Comparison of ENCODE assay signal across 9 mouse cellular contexts in the genomic region with DNA sequence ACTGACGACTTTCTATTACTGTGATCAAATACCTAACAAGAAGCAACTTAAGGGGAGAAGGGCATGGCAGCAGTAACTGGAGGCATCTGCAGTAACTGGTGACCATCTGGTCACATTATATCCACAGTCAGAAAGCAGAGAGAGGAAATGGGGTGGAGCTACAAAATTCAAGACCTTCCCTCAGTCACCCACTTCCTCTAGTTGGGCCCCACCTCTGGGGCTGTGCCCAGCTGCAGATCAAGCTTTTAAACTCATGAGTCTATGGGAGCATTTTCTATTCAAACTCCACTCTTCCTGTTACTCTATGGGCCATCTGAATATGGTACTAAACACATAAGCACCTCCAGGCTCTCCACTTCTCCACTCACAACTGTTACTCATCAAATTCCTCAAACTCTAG. TPM values are rescaled to one million over a fixed set of nuclear protein-coding genes. Genes with fewer than 3 reads are reported as not detected.
DNase-seq lines count a peak whose midpoint lies in the region; ATAC-seq and TF ChIP-seq lines count a peak whose summit lies in the region.
"Had no signal": no experiment of that assay in that cellular context is flagged by ENCODE, and none has a peak within 500 bp of the region (broad histone marks: within the 10 kb centered on the region; RNA-seq: fewer than 3 reads in every experiment).

No protein-coding gene starts in this region.

- peaks cover 48% of the 10 kb centered on the region for H3K4me1 ChIP-seq in heart, embryonic 15.5 days (replicated peaks)
- H3K4me1 ChIP-seq in brown adipose tissue, adult 24 weeks (ENCODE audit: control insufficient read depth, insufficient read depth, insufficient read length, low read length): peaks cover 22% of the 10 kb centered on the region
- peaks cover 67% of the 10 kb centered on the region for H3K4me1 ChIP-seq in hindbrain, embryonic 13.5 days (replicated peaks)
- peaks cover 54% of the 10 kb centered on the region for H3K4me1 ChIP-seq in midbrain, embryonic 14.5 days (ENCODE audit: control insufficient read depth, insufficient read depth, low read length)

- H3K27me3 ChIP-seq in heart, embryonic 15.5 days: no peaks in the 10 kb centered on the region
- no peaks in the 10 kb centered on the region for H3K27me3 ChIP-seq in hindbrain, embryonic 13.5 days
- H3K27me3 ChIP-seq in midbrain, embryonic 14.5 days (ENCODE audit: control insufficient read depth, insufficient read depth, low read length): no peaks in the 10 kb centered on the region

- H3K9ac ChIP-seq in heart, embryonic 15.5 days: no peak overlapping the region
- peak overlapping the region; percentile 49 for H3K9ac ChIP-seq in hindbrain, embryonic 13.5 days
- H3K9ac ChIP-seq in midbrain, embryonic 14.5 days (replicated peaks; ENCODE audit: low read length): peak overlapping the region; percentile 27; the same call in 1 of the 2 replicates

- no peak for DNase-seq in heart, postnatal 10 days
- no peak for DNase-seq in midbrain, embryonic 14.5 days
- no peak for DNase-seq in layer of hippocampus, postnatal 10 days (ENCODE audit: low spot score in 2 of 2)
- no peak for DNase-seq in embryo, embryonic 10.5 days (ENCODE audit: low spot score)
- no peak for DNase-seq in layer of hippocampus, adult 2 months (ENCODE audit: low spot score in 2 of 2)

- peak overlapping the region; percentile 26 for H3K4me3 ChIP-seq in heart, embryonic 15.5 days
- peak overlapping the region; percentile 21 for H3K4me3 ChIP-seq in brown adipose tissue, adult 24 weeks (ENCODE audit: insufficient read depth, low read depth, low read length)
- peak overlapping the region; percentile 40 for H3K4me3 ChIP-seq in hindbrain, embryonic 13.5 days
- H3K4me3 ChIP-seq in midbrain, embryonic 14.5 days (replicated peaks; ENCODE audit: low read depth, low read length): peak overlapping the region; percentile 93
- H3K4me3 ChIP-seq in layer of hippocampus, adult 2 months: no peak overlapping the region

- WGBS in heart, embryonic 15.5 days: 63% methylated on average over 1 of the region's 1 CpGs
- WGBS in hindbrain, embryonic 13.5 days: 59% methylated on average over 1 of the region's 1 CpGs
- 67% methylated on average over 1 of the region's 1 CpGs for WGBS in midbrain, embryonic 14.5 days

- H3K9me3 ChIP-seq in heart, embryonic 15.5 days (replicated peaks): no peaks in the 10 kb centered on the region
- no peaks in the 10 kb centered on the region for H3K9me3 ChIP-seq in hindbrain, embryonic 13.5 days
- no peaks in the 10 kb centered on the region for H3K9me3 ChIP-seq in midbrain, embryonic 14.5 days (ENCODE audit: control insufficient read depth, low read length)

- peaks cover 9% of the 10 kb centered on the region; the same call in 1 of the 2 replicates for H3K36me3 ChIP-seq in heart, embryonic 15.5 days
- H3K36me3 ChIP-seq in hindbrain, embryonic 13.5 days: peaks cover 16% of the 10 kb centered on the region
- peaks cover 11% of the 10 kb centered on the region for H3K36me3 ChIP-seq in midbrain, embryonic 14.5 days (ENCODE audit: control insufficient read depth, insufficient read depth, low read length)

- no peak for ATAC-seq in heart, embryonic 15.5 days (replicated peaks; ENCODE audit: insufficient number of reproducible peaks, insufficient read depth, low FRiP score, low read depth)
- no peak for ATAC-seq in hindbrain, embryonic 13.5 days (ENCODE audit: low FRiP score)
- ATAC-seq in midbrain, embryonic 14.5 days (ENCODE audit: low FRiP score, low TSS enrichment): no peak
- ATAC-seq: inflammation-experienced regulatory T-cells, adult 6 months had no signal

- H3K27ac ChIP-seq in heart, embryonic 15.5 days: no peak overlapping the region
- H3K27ac ChIP-seq in brown adipose tissue, adult 24 weeks (replicated peaks; ENCODE audit: low read depth, low read length): no peak overlapping the region
- no peak overlapping the region for H3K27ac ChIP-seq in hindbrain, embryonic 13.5 days
- H3K27ac ChIP-seq in midbrain, embryonic 14.5 days (replicated peaks; ENCODE audit: low read depth, low read length): no peak overlapping the region
- H3K27ac ChIP-seq in layer of hippocampus, adult 2 months: no peak overlapping the region

- intact Hi-C loops in heart, postnatal 10 days (cut with DNase I): loop anchor here (5.0 kb wide), 2 partner anchors 119 to 199 kb away; no protein-coding TSS in a partner anchor

- H3K4me2 ChIP-seq in heart, embryonic 15.5 days: peak overlapping the region; percentile 53
- peak overlapping the region; percentile 97 for H3K4me2 ChIP-seq in hindbrain, embryonic 13.5 days
- peak overlapping the region; percentile 78 for H3K4me2 ChIP-seq in midbrain, embryonic 14.5 days (ENCODE audit: low read length)

- TF ChIP-seq CTCF in layer of hippocampus, adult 2 months (conservative IDR thresholded peaks at IDR 0.05): no peak

RNA-seq across cellular contexts. Expression of a gene that starts 3.5 kb away (rescaled TPM):
- 13.2 and 15.1 TPM in 2 replicates for polyA plus RNA-seq in heart, embryonic 15.5 days (2015; fragmentation: Nextera tagmentation; extraction: Ambion mirVana)
- 10 to 100 TPM; 60.4 to 71.1 TPM for total RNA-seq in heart, postnatal 10 days (2021)
- polyA plus RNA-seq in brown adipose tissue, adult 24 weeks (2012; ENCODE audit: insufficient read depth, insufficient read length, missing spikeins): 23.7 and 28.2 TPM in 2 replicates
- polyA plus RNA-seq in hindbrain, embryonic 13.5 days (2015; fragmentation: Nextera tagmentation; extraction: Ambion mirVana): 25.2 and 26.1 TPM in 2 replicates
- polyA plus RNA-seq in midbrain, embryonic 14.5 days (2014; fragmentation: Nextera tagmentation; extraction: Ambion mirVana): 26.1 and 37.1 TPM in 2 replicates
- 10 to 100 TPM; 50.0 to 50.9 TPM for total RNA-seq in layer of hippocampus, postnatal 10 days (2021)
- total RNA-seq in layer of hippocampus, adult 2 months (2021): 10 to 100 TPM; 42.3 to 52.6 TPM
